Mouse (Mus musculus) right cerebral cortex, postnatal 25 days (tissue): ENCODE results near the gene Adam34.
"Not testable (repeated sequence)": the region's sequence is repeated elsewhere in the genome, so short reads cannot be mapped to it uniquely, and the experiment has no call there.

ENCODE experiments used
- DNase-seq: peaks from one replicate; pipeline ENCODE4 v3.0.0; 2022

Adam34 gene

DNA sequence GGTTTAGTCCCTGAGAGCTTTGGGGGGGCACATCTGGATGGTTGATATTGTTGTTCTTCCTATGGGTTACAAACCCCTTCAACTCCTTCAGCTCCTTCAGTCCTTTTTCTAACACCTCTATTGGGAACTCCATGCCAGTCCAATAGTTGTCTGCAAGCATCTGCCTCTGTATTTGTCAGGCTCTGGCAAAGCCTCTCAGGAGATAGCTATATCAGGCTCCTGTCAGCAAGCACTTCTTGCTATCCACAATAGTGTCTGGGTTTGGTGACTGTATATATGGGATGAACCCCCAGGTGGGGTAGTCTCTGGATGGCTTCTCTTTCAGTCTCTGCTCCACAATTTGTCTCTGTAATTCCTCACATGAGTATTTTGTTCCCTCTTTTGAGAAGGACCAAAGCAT lies at the start of gene Adam34:
TSS of gene Adam34 (minus strand) at position 101 of the 400 bp plus-strand sequence.
- no peak for DNase-seq

DNA sequence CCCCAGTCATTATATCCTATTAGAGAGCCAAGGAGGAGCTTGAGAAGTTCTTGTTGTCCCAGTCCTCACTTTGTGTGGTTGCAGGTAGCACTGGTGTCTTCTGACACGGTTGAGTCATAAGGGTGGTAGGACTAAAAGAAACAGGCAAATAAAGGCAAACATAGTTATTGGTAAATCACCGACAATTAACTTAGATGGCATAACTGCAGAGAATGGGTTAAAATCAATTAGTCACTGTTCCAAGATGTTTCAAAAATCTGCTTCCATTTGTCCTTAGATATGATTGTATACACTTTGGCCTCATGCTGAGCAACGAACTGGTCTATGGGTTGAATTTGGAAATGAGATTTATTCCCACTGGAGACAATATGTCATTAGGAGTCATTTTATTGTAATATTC lies 82.7 kb downstream of the Adam34 start, which contains the start of gene Gm5346:
TSS of gene Gm5346 (minus strand) at position 101 of the 400 bp plus-strand sequence.
- no peak for DNase-seq

DNA sequence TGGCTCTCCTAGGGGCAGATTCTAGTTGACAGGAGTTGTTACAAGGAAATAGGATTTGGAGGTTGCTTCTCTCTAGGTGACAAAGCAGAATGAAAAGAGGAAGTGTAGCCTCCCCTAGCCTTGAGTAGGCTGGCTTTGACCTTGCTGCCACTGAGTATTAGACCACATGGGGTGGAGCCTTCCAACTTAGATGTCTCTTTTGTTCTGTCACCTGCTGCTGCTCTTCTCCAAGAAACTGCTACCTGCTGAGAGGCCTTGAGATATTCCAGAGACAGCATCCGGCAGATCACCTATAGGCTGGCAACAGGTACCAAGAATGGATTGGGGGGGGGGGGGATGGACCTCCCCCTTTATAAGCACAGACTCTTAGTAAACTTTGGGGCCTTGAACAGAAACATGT lies 93.8 kb downstream of the Adam34 start:
- no peak for DNase-seq

DNA sequence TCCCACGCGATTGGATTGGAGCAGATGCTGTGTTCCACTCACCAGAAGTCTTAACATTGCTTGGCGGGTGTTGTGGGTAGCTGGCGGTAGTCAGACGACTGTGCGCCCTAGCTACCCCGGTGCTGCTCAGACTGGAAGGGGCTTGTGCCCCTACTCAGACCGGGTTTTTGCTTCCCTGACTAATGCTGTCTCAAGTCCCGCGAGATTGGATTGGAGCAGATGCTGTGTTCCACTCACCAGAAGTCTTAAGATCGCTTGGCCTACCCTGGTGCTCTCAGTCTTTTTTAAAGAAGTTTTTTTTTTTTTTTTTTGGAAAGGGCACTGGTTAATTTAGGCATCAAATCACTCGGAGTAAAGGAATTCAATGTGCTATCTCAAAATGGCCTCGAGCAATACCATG lies 106.2 kb downstream of the Adam34 start:
- not testable (repeated sequence) for DNase-seq

DNA sequence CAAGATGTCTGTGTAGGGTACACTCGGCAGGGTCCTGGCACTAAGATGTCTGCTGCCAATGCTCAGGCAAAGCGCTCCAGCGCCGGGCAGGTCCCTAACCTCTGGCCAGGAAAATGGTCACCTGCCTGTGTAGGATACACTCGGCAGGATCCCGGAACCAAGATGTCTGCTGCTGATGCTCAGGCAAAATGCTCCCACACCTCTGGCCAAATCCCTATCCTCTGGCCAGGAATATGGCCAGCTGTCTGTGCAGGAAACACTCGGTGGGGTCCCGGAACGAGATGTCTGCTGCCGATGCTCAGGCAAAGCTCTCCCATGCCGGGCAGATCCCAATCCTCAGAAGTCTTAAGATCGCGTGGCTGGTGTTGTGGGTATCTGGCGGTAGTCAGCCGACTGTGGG lies 106.7 kb downstream of the Adam34 start:
- not testable (repeated sequence) for DNase-seq
